Mouse (Mus musculus): ENCODE measurements at regions not wholly inside any gene's neighbourhood (a gene's known extent, or its start where the extent isn't known, plus 50 kb on each side); places are given as distances from the start of the nearest gene placed in this dataset.

- DNase-seq (ENCODE audit: low spot score) = no peak
- no peak for ATAC-seq (ENCODE audit: low FRiP score)
- H3K9ac ChIP-seq (replicated peaks; ENCODE audit: low read length, poor library complexity, severe bottlenecking) = no peak overlapping the region
- H3K9me3 ChIP-seq (ENCODE audit: low read length) = no peaks in the 10 kb centered on the region
- TF ChIP-seq CTCF (IDR thresholded peaks at IDR 0.05) = no peak
- no peaks in the 10 kb centered on the region for H3K36me3 ChIP-seq (ENCODE audit: insufficient read depth, low read length)
- H3K27ac ChIP-seq (ENCODE audit: low read depth, low read length) = no peak overlapping the region
- H3K4me3 ChIP-seq (ENCODE audit: low read depth, low read length) = no peak overlapping the region
- H3K4me2 ChIP-seq (ENCODE audit: low read depth, low read length, poor library complexity, severe bottlenecking) = no peak overlapping the region
- H3K4me1 ChIP-seq (ENCODE audit: insufficient read depth, low read length) = no peaks in the 10 kb centered on the region
- 78% methylated on average over 2 of the region's 2 CpGs for WGBS
- H3K27me3 ChIP-seq (ENCODE audit: insufficient read depth, low read length) = no peaks in the 10 kb centered on the region
Observed at GRCm38 (mm10) chr8:79499258-79499657, 99.9 kb upstream of the Smad1 start.

DNA sequence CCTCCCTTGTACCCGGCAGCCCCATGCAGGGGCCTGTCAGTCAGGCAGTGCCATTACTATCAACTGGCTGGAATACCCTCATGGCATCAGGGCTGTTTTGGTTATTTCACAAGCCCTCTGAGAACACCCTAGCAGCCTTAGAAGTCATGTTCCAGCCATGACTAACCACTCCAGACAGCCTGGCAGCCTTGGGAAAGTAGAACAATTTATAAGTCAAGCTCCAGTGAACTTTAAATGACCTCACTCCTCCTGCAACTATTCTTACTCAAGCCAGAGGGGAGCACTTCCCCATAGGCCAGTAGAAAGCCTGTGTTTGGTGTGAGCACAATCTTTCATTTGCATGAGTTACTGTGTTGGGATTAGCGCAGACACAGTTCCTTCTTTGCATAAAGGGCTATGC, 99.3 kb upstream of the Smad1 start:
- no peak for TF ChIP-seq CTCF (IDR thresholded peaks at IDR 0.05)
- no peak overlapping the region for H3K9ac ChIP-seq (replicated peaks; ENCODE audit: low read length, poor library complexity, severe bottlenecking)
- H3K27me3 ChIP-seq (ENCODE audit: insufficient read depth, low read length) = no peaks in the 10 kb centered on the region
- 38% methylated on average over 2 of the region's 2 CpGs for WGBS
- H3K4me2 ChIP-seq (ENCODE audit: low read depth, low read length, poor library complexity, severe bottlenecking) = no peak overlapping the region
- no peak for ATAC-seq (ENCODE audit: low FRiP score)
- no peak overlapping the region for H3K27ac ChIP-seq (ENCODE audit: low read depth, low read length)
- no peaks in the 10 kb centered on the region for H3K9me3 ChIP-seq (ENCODE audit: low read length)
- no peaks in the 10 kb centered on the region for H3K36me3 ChIP-seq (ENCODE audit: insufficient read depth, low read length)
- H3K4me3 ChIP-seq (ENCODE audit: low read depth, low read length) = no peak overlapping the region
- H3K4me1 ChIP-seq (ENCODE audit: insufficient read depth, low read length) = no peaks in the 10 kb centered on the region
- DNase-seq (ENCODE audit: low spot score) = no peak

DNA sequence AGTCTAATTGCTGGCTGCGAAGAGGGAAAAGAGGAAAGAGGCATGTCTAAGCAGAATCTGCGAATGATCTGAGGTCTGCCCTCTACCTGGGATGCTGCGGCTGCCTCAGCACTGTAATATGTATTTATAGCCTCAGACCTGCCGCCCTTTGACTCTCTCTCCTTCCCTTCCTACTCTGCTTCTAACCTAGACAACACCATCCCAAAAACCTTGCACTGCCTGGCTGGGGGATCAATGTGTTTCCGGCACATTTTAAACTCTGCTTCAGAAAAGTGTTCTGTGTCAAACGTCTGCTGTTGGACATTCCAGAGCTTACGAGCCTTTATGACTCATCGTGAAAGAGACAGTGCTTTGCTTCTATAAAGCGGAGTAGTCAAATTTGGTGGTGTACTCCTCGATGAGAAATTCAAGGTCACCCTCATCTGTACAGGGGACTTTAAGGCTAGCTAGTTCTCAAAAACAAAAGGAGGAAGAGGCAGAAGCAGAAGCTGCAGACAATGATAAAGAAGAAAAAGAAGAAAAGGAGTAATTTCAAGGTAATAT, 91.9 kb upstream of the Smad1 start:
- H3K4me1 ChIP-seq (ENCODE audit: insufficient read depth, low read length) = no peaks in the 10 kb centered on the region
- H3K4me3 ChIP-seq (ENCODE audit: low read depth, low read length) = no peak overlapping the region
- H3K9me3 ChIP-seq (ENCODE audit: low read length) = no peaks in the 10 kb centered on the region
- no peaks in the 10 kb centered on the region for H3K27me3 ChIP-seq (ENCODE audit: insufficient read depth, low read length)
- no peak for ATAC-seq (ENCODE audit: low FRiP score)
- 50% methylated on average over 10 of the region's 10 CpGs for WGBS
- no peak overlapping the region for H3K4me2 ChIP-seq (ENCODE audit: low read depth, low read length, poor library complexity, severe bottlenecking)
- no peak for DNase-seq (ENCODE audit: low spot score)
- no peak for TF ChIP-seq CTCF (IDR thresholded peaks at IDR 0.05)
- H3K27ac ChIP-seq (ENCODE audit: low read depth, low read length) = no peak overlapping the region
- no peaks in the 10 kb centered on the region for H3K36me3 ChIP-seq (ENCODE audit: insufficient read depth, low read length)
- H3K9ac ChIP-seq (replicated peaks; ENCODE audit: low read length, poor library complexity, severe bottlenecking) = no peak overlapping the region

- Histone ChIP-seq H3K36me3 (ENCODE audit: insufficient read depth, low read length) (no peaks in the 10 kb centered on the region), H3K4me1 (ENCODE audit: insufficient read depth, low read length) (no peaks in the 10 kb centered on the region), H3K9me3 (ENCODE audit: low read length) (no peaks in the 10 kb centered on the region), H3K9ac (replicated peaks; ENCODE audit: low read length, poor library complexity, severe bottlenecking) (no peak overlapping the region), H3K4me2 (ENCODE audit: low read depth, low read length, poor library complexity, severe bottlenecking) (no peak overlapping the region), H3K4me3 (ENCODE audit: low read depth, low read length) (no peak overlapping the region), H3K27ac (ENCODE audit: low read depth, low read length) (no peak overlapping the region), H3K27me3 (ENCODE audit: insufficient read depth, low read length) (no peaks in the 10 kb centered on the region)
- ATAC-seq (ENCODE audit: low FRiP score) = 0 out of 2 replicates have a peak, but pooled peaks have one; percentile 47
- DNase-seq (ENCODE audit: low spot score) = peak; percentile 36
- WGBS = 16% methylated on average over 4 of the region's 4 CpGs
- TF ChIP-seq CTCF (IDR thresholded peaks at IDR 0.05) = no peak
Observed at GRCm38 (mm10) chr8:79490739-79491138, 91.4 kb upstream of the Smad1 start.

- peak; percentile 67 for TF ChIP-seq CTCF (IDR thresholded peaks at IDR 0.05)
- H3K36me3 ChIP-seq (ENCODE audit: insufficient read depth, low read length) = no peaks in the 10 kb centered on the region
- H3K27ac ChIP-seq (ENCODE audit: low read depth, low read length) = no peak overlapping the region
- H3K4me2 ChIP-seq (ENCODE audit: low read depth, low read length, poor library complexity, severe bottlenecking) = no peak overlapping the region
- 63% methylated on average over 2 of the region's 2 CpGs for WGBS
- H3K4me1 ChIP-seq (ENCODE audit: insufficient read depth, low read length) = no peaks in the 10 kb centered on the region
- H3K27me3 ChIP-seq (ENCODE audit: insufficient read depth, low read length) = no peaks in the 10 kb centered on the region
- no peaks in the 10 kb centered on the region for H3K9me3 ChIP-seq (ENCODE audit: low read length)
- H3K4me3 ChIP-seq (ENCODE audit: low read depth, low read length) = no peak overlapping the region
- H3K9ac ChIP-seq (replicated peaks; ENCODE audit: low read length, poor library complexity, severe bottlenecking) = no peak overlapping the region
- ATAC-seq (ENCODE audit: low FRiP score) = no peak
- peak; percentile 28 for DNase-seq (ENCODE audit: low spot score)
Observed at GRCm38 (mm10) chr8:79488861-79489260, 89.5 kb upstream of the Smad1 start.

- 89% methylated on average over 6 of the region's 6 CpGs for WGBS
- no peak for TF ChIP-seq CTCF (IDR thresholded peaks at IDR 0.05)
- Histone ChIP-seq H3K4me3 (ENCODE audit: low read depth, low read length) (no peak overlapping the region), H3K27me3 (ENCODE audit: insufficient read depth, low read length) (no peaks in the 10 kb centered on the region), H3K27ac (ENCODE audit: low read depth, low read length) (no peak overlapping the region), H3K9ac (replicated peaks; ENCODE audit: low read length, poor library complexity, severe bottlenecking) (no peak overlapping the region), H3K36me3 (ENCODE audit: insufficient read depth, low read length) (no peaks in the 10 kb centered on the region), H3K4me2 (ENCODE audit: low read depth, low read length, poor library complexity, severe bottlenecking) (no peak overlapping the region), H3K9me3 (ENCODE audit: low read length) (no peaks in the 10 kb centered on the region), H3K4me1 (ENCODE audit: insufficient read depth, low read length) (no peaks in the 10 kb centered on the region)
- ATAC-seq (ENCODE audit: low FRiP score) (no peak), DNase-seq (ENCODE audit: low spot score) (no peak)
Observed at GRCm38 (mm10) chr8:79487597-79487996, 88.3 kb upstream of the Smad1 start.

All from midbrain, postnatal 0 days (tissue).